Mouse (Mus musculus): Measurements from ENCODE around the gene 2510009E07Rik. TPM values are rescaled to one million over a fixed set of nuclear protein-coding genes. Genes with fewer than 3 reads are reported as not detected.

The 2510009E07Rik gene
- total RNA-seq, 2 experiments from 2014 or later = 0.52 to 1.5 TPM

- ATAC-seq (replicated peaks; ENCODE audit: poor library complexity, severe bottlenecking) = peak; percentile 31
Measured at GRCm38 (mm10) chr16:21640766-21641499, 53.5 kb downstream of the 2510009E07Rik start.

- ATAC-seq (replicated peaks; ENCODE audit: poor library complexity, severe bottlenecking) = no peak
Measured at GRCm38 (mm10) chr16:21637201-21637819, 57.2 kb downstream of the 2510009E07Rik start.

DNA sequence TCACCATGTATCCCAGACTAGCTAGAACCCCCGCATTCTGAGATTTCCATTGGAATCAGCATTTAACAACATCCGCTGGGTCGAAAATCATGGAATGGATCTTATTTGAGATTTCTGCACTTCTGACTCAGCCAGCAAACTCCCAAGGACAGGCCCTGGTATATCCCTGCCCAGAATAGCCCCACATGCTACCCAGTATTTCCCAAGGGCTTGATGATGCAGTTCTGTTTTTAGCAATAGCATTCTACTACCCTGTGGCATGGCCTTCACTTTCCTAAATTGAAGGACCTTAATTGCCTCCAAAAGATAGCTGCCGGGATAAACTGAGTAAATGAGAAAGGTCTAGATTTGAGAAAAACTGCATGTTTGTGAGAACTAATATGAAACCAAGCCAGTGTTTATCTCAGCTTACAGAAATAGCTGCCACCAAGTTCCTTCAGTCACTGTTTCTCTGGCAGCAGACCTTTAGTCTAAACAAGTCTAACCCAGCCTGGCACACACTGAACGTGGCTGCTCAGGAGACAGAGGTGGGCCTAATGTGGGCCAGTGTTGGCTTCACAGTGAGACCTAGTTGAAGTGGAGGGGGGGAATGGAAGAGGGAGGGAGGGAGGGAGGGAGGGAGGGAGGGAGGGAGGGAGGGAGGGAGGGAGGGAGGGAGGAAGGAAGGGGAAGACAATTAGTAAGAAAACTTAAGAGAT lies 58.2 kb downstream of the 2510009E07Rik start:
- no peak for ATAC-seq (replicated peaks; ENCODE audit: poor library complexity, severe bottlenecking)

- no peak for ATAC-seq (replicated peaks; ENCODE audit: poor library complexity, severe bottlenecking)
Measured at GRCm38 (mm10) chr16:21634460-21634859, 60.0 kb downstream of the 2510009E07Rik start.

DNA sequence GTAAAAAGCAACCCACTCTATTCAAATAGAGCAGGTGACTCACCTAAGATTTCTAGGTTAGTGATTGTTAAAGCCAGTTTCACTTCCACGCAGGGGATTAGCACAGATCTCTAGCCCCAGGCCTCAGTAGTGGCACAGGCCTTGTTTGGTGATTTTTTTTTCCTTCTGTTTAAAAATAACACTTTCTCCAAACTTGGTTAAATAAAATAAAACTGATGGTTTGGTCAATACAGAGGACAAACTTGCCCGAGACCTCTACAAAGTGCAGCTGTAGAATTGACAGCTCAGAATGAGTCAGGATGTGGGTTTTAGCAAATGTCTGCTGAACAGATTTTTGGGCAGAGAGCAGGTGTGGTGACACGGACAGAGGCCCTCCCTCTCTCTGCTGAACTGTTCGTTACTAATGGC lies 62.6 kb downstream of the 2510009E07Rik start:
- ATAC-seq (replicated peaks; ENCODE audit: poor library complexity, severe bottlenecking) = 0 out of 2 replicates have a peak, but pooled peaks have one; percentile 14

GRCm38 (mm10) chr16:21630614-21631013 lies 63.9 kb downstream of the 2510009E07Rik start:
- ATAC-seq (replicated peaks; ENCODE audit: poor library complexity, severe bottlenecking) = peak; percentile 62

DNA sequence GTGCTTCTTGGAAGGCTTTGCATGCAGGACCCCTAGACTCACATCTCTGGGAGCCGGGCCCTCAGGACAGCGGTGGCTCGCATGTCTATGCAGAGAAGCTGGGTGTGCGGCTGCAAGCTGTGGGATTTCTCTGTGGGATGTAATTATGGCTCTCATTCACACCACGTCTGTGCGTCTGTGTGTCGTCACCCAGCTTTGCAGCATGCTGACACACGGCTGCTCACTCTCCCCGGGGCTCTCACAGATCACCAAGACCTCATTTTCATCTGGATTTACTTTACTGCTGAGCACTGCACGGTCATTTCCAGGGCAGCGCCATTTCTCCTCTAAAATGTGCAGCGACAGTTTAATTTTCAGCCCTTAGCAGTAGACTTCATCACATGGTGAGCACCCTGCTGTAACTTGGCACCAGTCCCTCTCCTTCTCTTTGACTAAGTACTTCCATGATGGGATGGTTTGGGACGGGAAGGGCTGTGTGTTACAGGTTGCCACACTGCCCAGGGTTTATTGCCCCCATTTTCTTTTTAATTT lies 66.3 kb downstream of the 2510009E07Rik start:
- ATAC-seq (replicated peaks; ENCODE audit: poor library complexity, severe bottlenecking) = no peak

GRCm38 (mm10) chr16:21627248-21627647 lies 67.2 kb downstream of the 2510009E07Rik start:
- ATAC-seq (replicated peaks; ENCODE audit: poor library complexity, severe bottlenecking) = no peak

DNA sequence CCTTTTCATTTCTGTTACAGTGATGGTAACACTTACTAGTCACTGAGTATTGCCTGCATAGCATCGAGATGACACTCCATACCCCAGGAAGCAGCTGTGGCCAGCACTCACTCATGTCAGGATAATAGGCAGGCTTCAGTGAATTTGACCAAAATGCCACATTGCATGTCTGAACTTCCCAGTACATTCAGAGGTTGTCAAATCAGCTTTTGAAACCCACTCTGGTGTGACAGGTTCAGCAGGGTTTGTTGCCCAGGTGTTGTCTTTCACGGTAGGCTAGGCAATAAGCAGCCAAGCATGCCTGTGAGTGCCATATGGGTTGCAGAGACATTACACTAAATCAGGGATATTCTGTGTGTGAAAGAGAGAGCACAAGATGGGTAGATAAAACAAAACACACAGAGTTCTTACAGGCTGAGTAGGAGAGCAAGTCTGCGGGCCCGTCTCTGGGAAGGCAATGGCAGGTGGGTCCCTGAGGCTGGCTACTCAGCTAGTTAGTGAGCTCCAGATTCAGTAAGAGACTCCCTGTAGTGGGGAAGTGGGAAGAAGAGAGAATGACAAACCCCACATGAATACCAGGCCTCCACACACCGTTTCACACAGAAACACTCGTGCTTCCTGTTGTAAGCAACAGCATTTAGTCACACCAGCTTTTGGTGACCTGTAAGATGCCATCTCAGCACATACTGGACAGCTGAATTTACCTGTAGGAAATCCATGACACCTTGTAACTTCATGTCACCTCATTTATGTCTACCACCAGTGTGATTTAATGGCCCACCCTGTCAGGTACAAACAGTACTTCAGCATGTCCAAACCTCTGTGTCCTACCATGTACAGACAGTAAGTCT lies 68.5 kb downstream of the 2510009E07Rik start:
- no peak for ATAC-seq (replicated peaks; ENCODE audit: poor library complexity, severe bottlenecking)

GRCm38 (mm10) chr16:21620630-21621029 lies 73.8 kb downstream of the 2510009E07Rik start:
- ATAC-seq (replicated peaks; ENCODE audit: poor library complexity, severe bottlenecking) = no peak

- ATAC-seq (replicated peaks; ENCODE audit: poor library complexity, severe bottlenecking) = no peak
Measured at GRCm38 (mm10) chr16:21615802-21616201, 78.7 kb downstream of the 2510009E07Rik start.

DNA sequence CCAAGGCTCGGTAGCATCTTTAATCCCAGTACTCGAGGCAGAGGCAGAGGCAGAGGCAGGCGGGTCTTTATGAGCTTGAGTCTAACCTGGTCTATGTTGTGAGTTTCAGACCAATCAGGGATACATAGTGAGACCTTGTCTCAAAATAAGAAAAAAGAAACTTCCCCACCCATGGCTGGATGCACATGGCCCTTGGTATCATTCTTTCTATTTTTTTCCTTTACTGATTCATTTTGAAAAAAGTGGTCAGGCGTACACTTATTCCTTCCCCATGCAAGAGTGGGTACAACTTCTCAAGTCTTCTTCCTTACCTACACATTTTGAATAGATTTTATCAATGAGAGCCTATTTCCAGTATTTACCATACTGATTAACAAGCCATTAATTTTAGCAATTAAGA lies 84.0 kb downstream of the 2510009E07Rik start:
- no peak for ATAC-seq (replicated peaks; ENCODE audit: poor library complexity, severe bottlenecking)

GRCm38 (mm10) chr16:21608176-21608865 lies 86.1 kb downstream of the 2510009E07Rik start:
- no peak for ATAC-seq (replicated peaks; ENCODE audit: poor library complexity, severe bottlenecking)

DNA sequence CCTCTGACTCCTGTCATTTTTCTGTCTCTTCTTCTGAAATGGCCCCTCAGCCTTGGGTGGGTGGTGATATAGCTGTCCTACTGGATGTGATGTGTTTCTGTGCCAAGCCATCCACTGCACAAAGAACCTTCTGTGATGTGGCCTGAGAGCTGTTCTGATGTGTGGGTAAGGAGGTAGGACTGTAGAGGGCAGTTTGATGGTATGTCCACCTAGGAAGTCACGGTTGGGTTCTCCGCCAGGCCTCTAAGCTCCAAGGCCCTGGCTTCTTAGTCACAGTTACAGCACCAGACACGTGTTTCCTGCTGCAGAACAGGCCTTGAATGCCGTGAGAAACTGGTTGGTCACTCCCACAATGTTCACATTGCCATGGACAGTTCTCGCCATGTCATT lies 86.8 kb downstream of the 2510009E07Rik start:
- no peak for ATAC-seq (replicated peaks; ENCODE audit: poor library complexity, severe bottlenecking)

- ATAC-seq (replicated peaks; ENCODE audit: poor library complexity, severe bottlenecking) = no peak
Measured at GRCm38 (mm10) chr16:21607021-21607650, 87.3 kb downstream of the 2510009E07Rik start.

DNA sequence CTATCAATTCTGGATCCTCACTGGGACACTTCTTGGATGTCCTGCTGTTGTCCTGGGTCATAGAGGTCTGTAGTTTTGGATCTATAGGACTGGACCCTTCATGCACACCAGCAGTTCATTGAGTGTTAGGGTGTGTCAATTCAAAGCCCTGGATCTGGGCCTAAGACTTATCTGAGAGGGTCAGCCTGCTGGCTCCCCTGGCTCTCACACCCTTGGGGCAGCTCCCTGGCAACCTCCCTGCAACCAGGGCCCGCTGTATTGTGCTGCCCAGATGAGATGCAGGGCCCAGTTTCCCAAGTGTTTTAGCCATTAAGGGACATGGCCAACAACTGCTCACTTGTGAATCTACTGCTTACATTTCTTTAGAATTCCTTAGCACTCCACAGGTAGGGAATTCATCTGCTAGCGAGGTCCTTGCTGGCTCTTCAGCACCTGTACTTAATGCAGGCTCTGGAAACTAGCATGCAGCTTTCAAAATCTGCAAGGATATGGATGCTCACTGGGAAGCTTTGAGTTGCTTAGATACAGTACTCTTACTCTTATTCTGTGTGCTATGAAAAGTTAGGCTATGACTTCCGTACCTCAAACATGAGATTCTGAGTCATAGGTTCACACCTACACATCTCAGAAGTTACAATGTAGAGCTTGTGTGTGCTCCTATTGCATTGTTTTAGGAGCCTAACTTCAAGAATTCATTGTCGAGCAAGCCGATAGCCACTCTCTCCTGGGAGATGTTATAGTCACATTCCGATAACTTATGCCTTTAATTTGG lies 88.0 kb downstream of the 2510009E07Rik start:
- no peak for ATAC-seq (replicated peaks; ENCODE audit: poor library complexity, severe bottlenecking)

- no peak for ATAC-seq (replicated peaks; ENCODE audit: poor library complexity, severe bottlenecking)
Measured at GRCm38 (mm10) chr16:21604354-21604753, 90.1 kb downstream of the 2510009E07Rik start.

Measured in granulocyte monocyte progenitor cell, adult 5-6 weeks (primary cell).